Mouse (Mus musculus) limb, embryonic 12.5 days (tissue): ENCODE results near the gene Cpeb2. TPM values are rescaled to one million over a fixed set of nuclear protein-coding genes. Genes with fewer than 3 reads are reported as not detected.

Source experiments
- ATAC-seq: fragments of 200-750 bp; cut with Nextera tagmentation; 2 replicates; pipeline ENCODE4 v1.8.0; 2017; ENCODE audit warnings: low read depth, moderate TSS enrichment; ENCODE audit not compliant: insufficient number of reproducible peaks, insufficient read depth, low FRiP score, low TSS enrichment
- H3K27ac ChIP-seq: fragments of 300-500 bp; sonication (generic); 2 replicates; pipeline ENCODE4 v1.5.1; 2016; ENCODE audit warnings: mild to moderate bottlenecking, moderate library complexity
- H3K27me3 ChIP-seq: fragments of 300-500 bp; sonication (generic); 2 replicates; pipeline ENCODE4 v1.6.1; 2016; ENCODE audit warnings: mild to moderate bottlenecking, moderate library complexity
- H3K36me3 ChIP-seq: fragments of 300-500 bp; sonication (generic); 2 replicates; pipeline ENCODE4 v1.6.1; 2016; ENCODE audit warnings: mild to moderate bottlenecking, moderate library complexity
- H3K4me1 ChIP-seq: fragments of 300-500 bp; sonication (generic); replicated peaks from 2 replicates; pipeline ENCODE4 v1.6.1; 2016
- H3K4me2 ChIP-seq: fragments of 300-500 bp; sonication (generic); 2 replicates; pipeline ENCODE4 v1.6.1; 2016; ENCODE audit warnings: mild to moderate bottlenecking, moderate library complexity
- H3K4me3 ChIP-seq: fragments of 300-500 bp; sonication (generic); replicated peaks from 2 replicates; pipeline ENCODE4 v1.5.1; 2016; ENCODE audit warnings: mild to moderate bottlenecking
- H3K9ac ChIP-seq: fragments of 300-500 bp; sonication (generic); replicated peaks from 2 replicates; pipeline ENCODE4 v1.6.1; 2016; ENCODE audit warnings: mild to moderate bottlenecking, moderate library complexity
- H3K9me3 ChIP-seq: fragments of 300-500 bp; sonication (generic); 2 replicates; pipeline ENCODE4 v1.6.1; 2016; ENCODE audit warnings: mild to moderate bottlenecking, moderate library complexity
- WGBS: fragments of 180-500 bp; shearing (Covaris S2); methylation state at CpG from one replicate; pipeline ENCODE4 v1.1.7; 2016; 5-methylcytosine and 5-hydroxymethylcytosine counted together
- polyA plus RNA-seq: library from polyadenylated mRNA; unstranded; fragments of >200 nt; fragmentation: Nextera tagmentation; extraction: Ambion mirVana; gene quantifications from 2 replicates; pipeline ENCODE4 v1.2.1, GENCODE M21; 2016

Gene Cpeb2
- polyA plus RNA-seq = 1.2 and 1.3 TPM in 2 replicates

DNA sequence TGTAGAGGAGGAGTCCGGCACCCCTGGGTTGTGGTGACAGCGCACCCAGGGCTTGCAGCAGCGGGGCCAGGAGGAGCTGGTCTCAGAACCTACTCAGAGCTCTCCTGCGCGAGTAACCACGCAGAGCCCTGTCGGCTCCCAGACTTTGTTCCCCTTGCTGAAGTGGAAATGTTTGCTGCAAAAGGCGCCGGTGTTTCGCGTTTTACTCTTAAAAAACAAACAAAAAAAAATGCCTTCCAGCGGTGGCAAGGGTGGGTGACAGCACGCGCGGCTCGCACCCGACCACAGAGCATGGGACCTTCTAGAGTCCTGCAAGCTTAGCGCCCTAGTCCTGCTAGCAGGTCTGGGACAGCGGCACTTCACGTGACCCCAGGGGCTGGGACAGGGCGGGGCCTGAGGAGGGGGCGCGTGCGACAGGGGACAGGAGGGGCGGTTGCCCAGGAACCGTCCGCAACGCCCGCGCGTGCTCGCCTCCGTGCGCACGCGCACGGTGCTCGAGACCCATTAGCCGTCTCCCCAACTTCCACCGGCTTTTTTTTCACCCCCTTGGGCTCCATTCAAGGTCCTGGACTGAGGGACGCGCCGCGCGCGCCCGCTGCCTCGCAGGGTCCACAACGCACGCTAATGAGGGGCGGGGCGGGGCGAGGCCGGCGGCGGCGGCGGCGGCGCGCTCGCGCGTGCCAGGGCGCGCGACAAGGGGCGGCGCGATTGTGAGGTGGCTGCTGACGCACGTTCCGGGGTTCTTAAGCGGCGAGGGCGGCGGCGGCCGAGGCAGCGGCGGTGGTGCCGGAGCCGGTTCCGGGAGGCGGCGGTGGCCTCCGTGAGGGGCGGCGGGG, at the start of gene Cpeb2:
Gene Cpeb2, plus strand, starts transcription at position 691 of the 836 bp plus-strand sequence.
- WGBS = under 1% methylated on average over 84 of the region's 89 CpGs
- ATAC-seq = peak; percentile 95
- H3K27me3 ChIP-seq = peaks cover 16% of the 10 kb centered on the region
- no peaks in the 10 kb centered on the region for H3K9me3 ChIP-seq
- peak within 1 kb of the TSS; percentile 82 for H3K4me3 ChIP-seq
- peaks cover 12% of the 10 kb centered on the region for H3K4me1 ChIP-seq
- H3K36me3 ChIP-seq = no peaks in the 10 kb centered on the region
- peak within 1 kb of the TSS; percentile 98 for H3K4me2 ChIP-seq
- peak within 1 kb of the TSS; percentile 84 for H3K9ac ChIP-seq
- peak within 1 kb of the TSS; percentile 91 for H3K27ac ChIP-seq

DNA sequence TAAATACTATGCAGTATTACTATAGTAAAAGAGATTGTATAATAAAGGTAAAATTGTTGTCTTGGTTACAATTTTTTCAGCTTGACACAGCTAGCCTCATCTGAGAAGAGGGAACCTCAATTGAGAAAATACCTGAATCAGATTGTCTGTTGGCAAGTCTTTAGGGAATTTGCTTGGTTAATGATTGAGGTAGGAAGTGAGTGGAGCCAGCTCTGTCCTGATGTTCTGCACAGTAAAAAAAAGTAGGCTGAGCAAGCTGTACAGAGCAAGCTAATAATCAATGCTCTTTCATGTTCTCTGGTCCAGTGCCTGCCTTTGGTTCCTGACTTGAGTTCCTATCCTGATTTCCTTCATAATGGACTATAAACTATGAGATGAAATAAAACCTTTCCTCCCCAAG, 49.4 kb upstream of the Cpeb2 start:
- ATAC-seq = no peak
- Histone ChIP-seq H3K27ac (no peak overlapping the region), H3K9me3 (no peaks in the 10 kb centered on the region)

DNA sequence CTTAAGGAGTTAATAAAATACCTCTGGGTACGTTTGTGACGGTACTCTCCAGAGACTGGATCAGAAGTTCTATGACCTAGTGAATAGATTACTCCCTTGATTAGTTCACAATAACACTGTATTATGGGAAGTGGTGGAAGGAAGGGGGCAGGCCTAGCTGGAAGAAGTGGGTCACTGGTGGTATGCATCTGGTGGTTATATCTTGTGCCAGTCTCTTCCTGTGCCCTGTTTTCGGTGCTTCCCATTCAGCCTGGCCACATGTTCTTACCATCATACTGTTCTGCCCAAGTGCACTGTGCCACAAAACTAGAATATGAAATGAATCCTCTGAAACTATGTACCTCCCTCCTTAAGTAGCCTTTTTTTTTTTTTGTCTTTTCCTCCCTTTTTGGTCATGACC, 48.1 kb upstream of the Cpeb2 start:
- Histone ChIP-seq H3K4me1 (no peaks in the 10 kb centered on the region), H3K9me3 (no peaks in the 10 kb centered on the region), H3K4me2 (no peak overlapping the region), H3K36me3 (no peaks in the 10 kb centered on the region), H3K4me3 (no peak overlapping the region), H3K27ac (no peak overlapping the region), H3K9ac (no peak overlapping the region), H3K27me3 (no peaks in the 10 kb centered on the region)
- ATAC-seq = no peak
- 68% methylated on average over 3 of the region's 3 CpGs for WGBS

More for the DNA sequence above, 49.4 kb upstream of the Cpeb2 start:
- no peak overlapping the region for H3K4me2 ChIP-seq
- H3K4me3 ChIP-seq = no peak overlapping the region
- H3K36me3 ChIP-seq = no peaks in the 10 kb centered on the region
- H3K27me3 ChIP-seq = no peaks in the 10 kb centered on the region
- H3K9ac ChIP-seq = no peak overlapping the region
- no peaks in the 10 kb centered on the region for H3K4me1 ChIP-seq

DNA sequence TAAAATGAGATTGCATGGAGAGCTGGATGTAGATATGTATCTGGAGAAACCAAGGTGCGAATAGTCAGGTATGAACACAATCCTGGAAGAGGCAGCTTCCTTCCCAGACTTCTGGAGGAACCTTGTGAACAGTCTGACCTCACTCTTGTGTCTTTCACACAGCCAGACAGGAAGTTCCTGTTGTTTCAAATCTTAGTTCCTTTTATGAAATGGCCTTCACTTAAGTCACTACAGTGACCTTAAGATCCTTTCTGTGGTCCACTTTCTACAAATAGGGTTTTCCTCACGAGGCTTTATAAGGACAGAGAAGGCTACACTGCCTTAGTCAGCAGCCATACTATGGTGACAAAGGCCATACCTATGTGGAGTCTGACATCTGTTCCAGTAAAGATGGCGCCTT, 47.5 kb upstream of the Cpeb2 start:
- Histone ChIP-seq H3K9me3 (no peaks in the 10 kb centered on the region), H3K4me2 (no peak overlapping the region), H3K4me3 (no peak overlapping the region), H3K27me3 (no peaks in the 10 kb centered on the region), H3K36me3 (no peaks in the 10 kb centered on the region), H3K27ac (no peak overlapping the region), H3K9ac (no peak overlapping the region), H3K4me1 (no peaks in the 10 kb centered on the region)
- ATAC-seq = no peak
- 79% methylated on average over 3 of the region's 3 CpGs for WGBS

DNA sequence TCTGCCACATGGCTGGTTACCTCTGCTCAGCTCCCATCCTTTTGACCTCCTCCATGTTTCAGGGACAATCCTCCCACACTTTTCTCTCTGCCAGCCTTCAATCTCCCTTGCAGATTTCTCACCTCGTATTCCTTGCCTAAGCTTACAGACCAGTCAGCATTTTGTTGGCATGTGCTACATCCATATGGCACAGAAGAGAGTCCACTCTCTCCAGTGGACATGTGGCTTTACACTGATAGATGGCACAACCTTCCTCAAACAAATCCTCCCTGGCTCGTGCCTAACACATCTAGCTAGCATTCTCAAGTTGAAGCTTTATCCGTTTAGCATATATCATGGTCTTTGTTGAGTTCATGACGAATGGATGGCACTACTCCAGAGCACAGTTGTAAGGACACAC, 32.3 kb upstream of the Cpeb2 start:
- Histone ChIP-seq H3K4me1 (no peaks in the 10 kb centered on the region), H3K9me3 (no peaks in the 10 kb centered on the region), H3K27ac (no peak overlapping the region), H3K4me2 (no peak overlapping the region), H3K4me3 (no peak overlapping the region), H3K36me3 (no peaks in the 10 kb centered on the region), H3K9ac (no peak overlapping the region), H3K27me3 (peaks cover 4% of the 10 kb centered on the region; the same call in 1 of the 2 replicates)
- 76% methylated on average over 4 of the region's 4 CpGs for WGBS
- no peak for ATAC-seq

DNA sequence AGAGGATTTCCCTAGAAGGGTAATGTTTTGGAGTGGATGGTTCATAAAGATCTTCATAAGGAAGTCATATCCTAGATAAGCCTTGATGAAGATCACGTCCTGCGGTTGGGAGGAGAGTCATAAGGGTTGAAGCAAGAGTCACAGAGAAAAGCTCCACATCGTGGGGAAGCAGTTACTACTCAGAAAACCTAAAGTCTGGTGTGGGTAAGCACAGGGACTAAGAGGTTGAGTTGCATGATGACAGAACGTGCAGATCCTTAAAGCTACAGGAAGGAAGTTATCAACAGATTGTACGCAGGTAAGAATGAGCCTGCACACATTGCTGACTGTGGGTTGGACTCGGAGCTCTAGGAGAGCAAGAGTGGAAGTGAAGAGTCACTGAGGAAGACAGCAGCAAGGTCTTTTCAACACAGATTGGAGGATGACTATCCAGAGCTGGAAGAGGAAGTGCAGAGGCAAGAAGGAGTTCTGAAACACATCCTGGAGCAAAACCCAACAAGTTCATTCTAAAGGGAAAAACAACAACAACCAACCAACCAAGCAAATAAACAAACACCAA, 26.4 kb upstream of the Cpeb2 start:
- no peak overlapping the region for H3K4me3 ChIP-seq
- peaks cover 4% of the 10 kb centered on the region; the same call in 1 of the 2 replicates for H3K27me3 ChIP-seq
- WGBS = 84% methylated on average over 6 of the region's 6 CpGs
- no peak for ATAC-seq
- no peak overlapping the region for H3K4me2 ChIP-seq
- H3K9ac ChIP-seq = no peak overlapping the region
- H3K9me3 ChIP-seq = no peaks in the 10 kb centered on the region
- no peak overlapping the region for H3K27ac ChIP-seq
- no peaks in the 10 kb centered on the region for H3K36me3 ChIP-seq
- H3K4me1 ChIP-seq = no peaks in the 10 kb centered on the region

DNA sequence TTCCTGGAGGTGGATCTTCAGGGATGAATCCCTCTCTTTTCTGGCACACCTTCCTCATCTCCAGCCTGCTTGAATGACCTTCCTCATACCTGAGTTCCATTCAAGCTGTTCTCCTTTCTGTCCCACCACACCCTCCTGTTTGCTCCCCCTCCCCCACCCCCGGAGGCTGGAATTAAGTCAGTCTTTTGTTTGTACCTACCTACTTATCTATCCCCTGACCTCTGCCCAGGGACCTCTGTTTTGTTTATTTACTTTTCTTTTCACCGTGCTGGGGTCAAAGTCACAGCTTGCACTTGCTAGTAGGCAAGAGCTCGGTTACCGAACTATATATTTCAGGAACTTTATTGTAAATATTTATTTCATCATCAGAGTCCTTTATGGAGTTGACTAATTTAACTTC, 15.5 kb upstream of the Cpeb2 start:
- no peak for ATAC-seq
- H3K4me1 ChIP-seq = no peaks in the 10 kb centered on the region
- no peaks in the 10 kb centered on the region for H3K36me3 ChIP-seq
- H3K27me3 ChIP-seq = no peaks in the 10 kb centered on the region
- H3K27ac ChIP-seq = no peak overlapping the region
- WGBS = 66% methylated on average over 4 of the region's 4 CpGs
- H3K4me2 ChIP-seq = no peak overlapping the region
- no peak overlapping the region for H3K9ac ChIP-seq
- no peak overlapping the region for H3K4me3 ChIP-seq
- no peaks in the 10 kb centered on the region for H3K9me3 ChIP-seq

DNA sequence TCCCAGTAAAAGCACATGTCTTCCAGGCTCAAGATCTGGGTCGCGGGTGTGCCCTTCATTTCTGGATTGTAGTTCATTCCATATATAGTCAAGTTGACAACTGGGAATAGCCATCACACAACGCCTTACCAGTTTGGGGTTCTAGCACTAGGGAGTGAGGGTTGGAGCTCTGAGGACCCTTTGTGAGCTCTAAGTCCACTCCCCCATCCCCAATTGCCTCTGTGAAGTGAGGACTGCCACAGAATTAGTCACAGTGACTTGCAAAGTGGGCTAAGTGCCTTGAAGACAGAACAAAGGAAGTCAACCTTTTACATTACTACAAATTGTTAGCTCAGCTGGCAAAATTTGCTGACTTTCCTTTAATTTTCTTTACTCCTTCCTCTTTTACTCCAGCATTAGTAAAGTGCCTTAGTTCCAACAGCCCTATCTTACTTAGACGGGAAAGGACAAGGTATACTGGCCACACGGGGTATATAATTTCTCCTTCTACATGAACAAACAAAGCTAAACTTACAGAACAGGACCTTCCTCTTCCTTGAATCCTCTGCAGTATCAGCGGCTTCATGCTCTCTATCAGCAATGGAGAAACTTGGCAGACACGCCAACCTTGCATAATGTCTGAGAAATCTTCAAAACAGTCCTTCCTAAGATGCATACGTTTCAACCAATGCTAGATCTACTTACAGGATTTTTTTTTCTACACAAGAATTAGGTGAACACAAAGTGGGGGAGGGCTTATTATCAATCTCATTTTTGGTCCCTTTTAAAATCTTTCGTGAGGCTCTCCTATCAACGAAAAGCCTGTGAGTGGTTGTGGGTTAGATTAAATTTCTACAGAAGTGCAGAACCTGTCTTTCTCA, 14.8 kb upstream of the Cpeb2 start:
- 75% methylated on average over 10 of the region's 10 CpGs for WGBS
- H3K4me2 ChIP-seq = no peak overlapping the region
- no peaks in the 10 kb centered on the region for H3K4me1 ChIP-seq
- no peak overlapping the region for H3K27ac ChIP-seq
- H3K4me3 ChIP-seq = no peak overlapping the region
- H3K27me3 ChIP-seq = no peaks in the 10 kb centered on the region
- no peak for ATAC-seq
- no peaks in the 10 kb centered on the region for H3K9me3 ChIP-seq
- no peak overlapping the region for H3K9ac ChIP-seq
- no peaks in the 10 kb centered on the region for H3K36me3 ChIP-seq

DNA sequence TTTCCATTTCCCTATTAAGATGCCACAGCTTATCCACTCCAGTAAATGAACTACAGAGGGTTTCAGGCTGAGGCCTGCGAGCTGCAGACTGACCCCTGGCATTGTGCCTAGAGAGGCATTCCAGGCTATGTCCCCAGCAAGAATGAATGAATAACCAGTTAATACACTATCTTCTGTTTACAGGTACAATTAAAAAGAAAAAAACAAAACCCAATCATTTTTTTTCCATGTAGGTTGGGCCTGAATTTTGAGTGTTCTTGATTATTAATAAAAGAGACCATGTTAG, 14.2 kb upstream of the Cpeb2 start:
- Histone ChIP-seq H3K4me2 (no peak overlapping the region), H3K36me3 (no peaks in the 10 kb centered on the region), H3K4me3 (no peak overlapping the region), H3K4me1 (no peaks in the 10 kb centered on the region), H3K9ac (no peak overlapping the region), H3K27me3 (no peaks in the 10 kb centered on the region), H3K27ac (no peak overlapping the region), H3K9me3 (no peaks in the 10 kb centered on the region)
- ATAC-seq = no peak
- WGBS = 59% methylated on average over 1 of the region's 1 CpGs

DNA sequence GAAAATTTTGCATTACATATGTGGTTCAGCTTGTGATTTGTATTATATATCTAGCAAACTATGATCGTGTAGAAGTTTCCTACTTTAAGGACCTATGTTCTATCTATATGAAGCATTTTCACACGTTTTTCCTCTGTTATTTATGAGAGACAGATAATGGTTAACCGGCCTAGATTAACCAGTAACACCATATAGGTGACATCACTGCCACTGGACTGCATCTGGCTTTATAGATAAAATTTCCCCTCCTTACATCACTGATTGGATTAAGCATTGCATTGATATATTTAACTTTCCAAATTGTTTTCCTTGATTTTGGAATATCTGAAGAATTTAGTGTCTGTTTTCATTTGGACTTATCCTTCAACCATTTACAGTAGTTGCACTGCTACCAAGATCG, 9.6 kb upstream of the Cpeb2 start:
- ATAC-seq = no peak
- WGBS = 79% methylated on average over 4 of the region's 4 CpGs

DNA sequence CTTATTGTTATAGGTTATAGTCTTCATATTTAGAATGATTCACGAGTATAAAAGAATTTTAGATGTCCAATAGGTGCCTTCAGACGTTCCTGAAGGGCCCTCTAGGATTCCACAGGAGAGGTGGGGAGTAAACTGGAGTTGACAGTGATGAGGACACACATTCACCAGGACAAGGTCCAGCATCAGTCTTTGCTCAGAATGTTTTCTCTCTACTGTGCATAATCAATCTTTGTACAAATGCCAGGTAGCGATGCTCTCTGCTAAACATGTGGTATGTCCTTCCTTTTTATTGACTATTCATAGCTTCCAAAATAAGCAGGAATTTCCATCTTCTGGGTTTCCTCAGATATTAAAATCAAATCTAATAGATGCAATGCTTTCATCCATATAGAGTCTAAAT, 8.7 kb upstream of the Cpeb2 start:
- no peaks in the 10 kb centered on the region for H3K36me3 ChIP-seq
- no peak for ATAC-seq
- H3K4me3 ChIP-seq = no peak overlapping the region
- no peaks in the 10 kb centered on the region for H3K4me1 ChIP-seq
- 73% methylated on average over 3 of the region's 3 CpGs for WGBS
- no peak overlapping the region for H3K4me2 ChIP-seq
- no peak overlapping the region for H3K27ac ChIP-seq
- H3K9ac ChIP-seq = no peak overlapping the region
- H3K9me3 ChIP-seq = no peaks in the 10 kb centered on the region
- H3K27me3 ChIP-seq = no peaks in the 10 kb centered on the region; the same call in 1 of the 2 replicates

More for the DNA sequence above, 9.6 kb upstream of the Cpeb2 start:
- Histone ChIP-seq H3K4me1 (no peaks in the 10 kb centered on the region), H3K9ac (no peak overlapping the region), H3K4me3 (no peak overlapping the region), H3K27ac (no peak overlapping the region), H3K27me3 (no peaks in the 10 kb centered on the region), H3K36me3 (no peaks in the 10 kb centered on the region), H3K9me3 (no peaks in the 10 kb centered on the region), H3K4me2 (no peak overlapping the region)
